Mouse (Mus musculus) neural tube, embryonic 12.5 days (tissue): ENCODE data around the gene Rpl36al. TPM values are rescaled to one million over a fixed set of nuclear protein-coding genes. Genes with fewer than 3 reads are reported as not detected.

Experiments used
- ATAC-seq: fragments of 200-750 bp; cut with Nextera tagmentation; 2 replicates; pipeline ENCODE4 v1.8.0; 2017; ENCODE audit warnings: low read depth, mild to moderate bottlenecking, moderate TSS enrichment, moderate library complexity; ENCODE audit not compliant: low FRiP score
- H3K27ac ChIP-seq: fragments of 300-500 bp; sonication (generic); 2 replicates; pipeline ENCODE4 v1.5.1; 2016
- H3K27me3 ChIP-seq: fragments of 300-500 bp; sonication (generic); replicated peaks from 2 replicates; pipeline ENCODE4 v1.6.1; 2016; ENCODE audit warnings: mild to moderate bottlenecking
- H3K36me3 ChIP-seq: fragments of 300-500 bp; sonication (generic); 2 replicates; pipeline ENCODE4 v1.6.1; 2016; ENCODE audit warnings: mild to moderate bottlenecking
- H3K4me1 ChIP-seq: fragments of 300-500 bp; sonication (generic); 2 replicates; pipeline ENCODE4 v1.6.1; 2016
- H3K4me2 ChIP-seq: fragments of 300-500 bp; sonication (generic); replicated peaks from 2 replicates; pipeline ENCODE4 v1.6.1; 2016; ENCODE audit warnings: mild to moderate bottlenecking
- H3K4me3 ChIP-seq: fragments of 300-500 bp; sonication (generic); 2 replicates; pipeline ENCODE4 v1.5.1; 2016
- H3K9ac ChIP-seq: fragments of 300-500 bp; sonication (generic); 2 replicates; pipeline ENCODE4 v1.6.1; 2016; ENCODE audit warnings: mild to moderate bottlenecking
- H3K9me3 ChIP-seq: fragments of 300-500 bp; sonication (generic); 2 replicates; pipeline ENCODE4 v1.6.1; 2016; ENCODE audit warnings: mild to moderate bottlenecking
- WGBS: fragments of 180-500 bp; shearing (Covaris S2); methylation state at CpG from one replicate; pipeline ENCODE4 v1.1.7; 2016; 5-methylcytosine and 5-hydroxymethylcytosine counted together
- polyA plus RNA-seq: library from polyadenylated mRNA; unstranded; fragments of >200 nt; fragmentation: Nextera tagmentation; extraction: Ambion mirVana; gene quantifications from 2 replicates; pipeline ENCODE4 v1.2.1, GENCODE M21; 2016

Rpl36al gene
- 443 and 444 TPM in 2 replicates for polyA plus RNA-seq

GRCm38 (mm10) chr12:69183583-69184308 is at the start of gene Rpl36al, which contains the start of gene Mgat2:
Gene Rpl36al (minus strand): TSS chr12:69184083.
Gene Mgat2 (plus strand): TSS chr12:69184157.
- Histone ChIP-seq H3K4me1 (peaks cover 22% of the 10 kb centered on the region), H3K9me3 (no peaks in the 10 kb centered on the region)
- WGBS = under 1% methylated on average over 84 of the region's 84 CpGs

GRCm38 (mm10) chr12:69229251-69229650 is 45.4 kb upstream of the Rpl36al start:
- Histone ChIP-seq H3K36me3 (no peaks in the 10 kb centered on the region), H3K4me1 (no peaks in the 10 kb centered on the region), H3K27me3 (no peaks in the 10 kb centered on the region), H3K4me3 (no peak overlapping the region), H3K9me3 (no peaks in the 10 kb centered on the region), H3K4me2 (no peak overlapping the region), H3K27ac (no peak overlapping the region), H3K9ac (no peak overlapping the region)
- ATAC-seq = no peak
- WGBS = 65% methylated on average over 2 of the region's 2 CpGs

More at GRCm38 (mm10) chr12:69183583-69184308, at the start of gene Rpl36al, which contains the start of gene Mgat2:
- Histone ChIP-seq H3K4me2 (peak within 1 kb of the TSS; percentile 96), H3K4me3 (peak within 1 kb of the TSS; percentile 86), H3K9ac (peak within 1 kb of the TSS; percentile 95), H3K27me3 (no peaks in the 10 kb centered on the region), H3K27ac (peak within 1 kb of the TSS; percentile 75; the same call in 1 of the 2 replicates), H3K36me3 (peaks cover 18% of the 10 kb centered on the region)
- peak; percentile 99 for ATAC-seq

- H3K4me2 ChIP-seq = peak within 1 kb of the TSS; percentile 63
- peak within 1 kb of the TSS; percentile 47 for H3K4me3 ChIP-seq
- no peaks in the 10 kb centered on the region for H3K4me1 ChIP-seq
- H3K27ac ChIP-seq = no peak within 1 kb of the TSS
- ATAC-seq = peak; percentile 92
- H3K36me3 ChIP-seq = no peaks in the 10 kb centered on the region
- no peaks in the 10 kb centered on the region for H3K27me3 ChIP-seq
- peak within 1 kb of the TSS; percentile 18 for H3K9ac ChIP-seq
- no peaks in the 10 kb centered on the region for H3K9me3 ChIP-seq
- WGBS = under 1% methylated on average over 37 of the region's 37 CpGs
These were observed 44.0 kb upstream of the Rpl36al start, which contains the start of gene Pole2 for GRCm38 (mm10) chr12:69227776-69228466. Gene Pole2 (minus strand): TSS chr12:69228195.

GRCm38 (mm10) chr12:69220613-69221277 is 36.9 kb upstream of the Rpl36al start:
- no peaks in the 10 kb centered on the region for H3K4me1 ChIP-seq
- H3K4me2 ChIP-seq = no peak overlapping the region
- H3K27ac ChIP-seq = no peak overlapping the region
- ATAC-seq = no peak
- H3K27me3 ChIP-seq = no peaks in the 10 kb centered on the region
- WGBS = 92% methylated on average over 19 of the region's 19 CpGs
- H3K9ac ChIP-seq = no peak overlapping the region
- no peaks in the 10 kb centered on the region for H3K9me3 ChIP-seq
- no peak overlapping the region for H3K4me3 ChIP-seq
- peaks cover 15% of the 10 kb centered on the region; the same call in 1 of the 2 replicates for H3K36me3 ChIP-seq

- no peak for ATAC-seq
- Histone ChIP-seq H3K27me3 (no peaks in the 10 kb centered on the region), H3K9me3 (no peaks in the 10 kb centered on the region), H3K36me3 (peaks cover 24% of the 10 kb centered on the region; the same call in 1 of the 2 replicates), H3K4me1 (no peaks in the 10 kb centered on the region), H3K4me2 (no peak overlapping the region), H3K27ac (no peak overlapping the region), H3K4me3 (no peak overlapping the region), H3K9ac (no peak overlapping the region)
- 94% methylated on average over 7 of the region's 7 CpGs for WGBS
These were observed 32.7 kb upstream of the Rpl36al start for GRCm38 (mm10) chr12:69216587-69216986.

- Histone ChIP-seq H3K9ac (no peak overlapping the region), H3K9me3 (no peaks in the 10 kb centered on the region), H3K36me3 (peaks cover 17% of the 10 kb centered on the region; the same call in 1 of the 2 replicates), H3K4me3 (no peak overlapping the region), H3K4me1 (no peaks in the 10 kb centered on the region), H3K27ac (no peak overlapping the region), H3K27me3 (no peaks in the 10 kb centered on the region), H3K4me2 (no peak overlapping the region)
- ATAC-seq = no peak
- WGBS = 93% methylated on average over 3 of the region's 3 CpGs
These were observed 31.3 kb upstream of the Rpl36al start for GRCm38 (mm10) chr12:69215000-69215785.

- H3K27ac ChIP-seq = no peak overlapping the region
- H3K4me1 ChIP-seq = no peaks in the 10 kb centered on the region
- no peak overlapping the region for H3K4me3 ChIP-seq
- H3K4me2 ChIP-seq = no peak overlapping the region
- H3K27me3 ChIP-seq = no peaks in the 10 kb centered on the region
- 90% methylated on average over 7 of the region's 7 CpGs for WGBS
- no peak overlapping the region for H3K9ac ChIP-seq
- no peak for ATAC-seq
- H3K36me3 ChIP-seq = peaks cover 13% of the 10 kb centered on the region; the same call in 1 of the 2 replicates
- H3K9me3 ChIP-seq = no peaks in the 10 kb centered on the region
These were observed 30.5 kb upstream of the Rpl36al start for GRCm38 (mm10) chr12:69214393-69214792.

- Histone ChIP-seq H3K27me3 (no peaks in the 10 kb centered on the region), H3K9me3 (no peaks in the 10 kb centered on the region), H3K9ac (no peak overlapping the region), H3K36me3 (peaks cover 9% of the 10 kb centered on the region; the same call in 1 of the 2 replicates), H3K4me3 (no peak overlapping the region), H3K27ac (no peak overlapping the region), H3K4me2 (no peak overlapping the region), H3K4me1 (no peaks in the 10 kb centered on the region)
- 95% methylated on average over 13 of the region's 13 CpGs for WGBS
- no peak for ATAC-seq
These were observed 29.4 kb upstream of the Rpl36al start for GRCm38 (mm10) chr12:69213186-69213777.

GRCm38 (mm10) chr12:69211057-69211456 is 27.2 kb upstream of the Rpl36al start:
- Histone ChIP-seq H3K4me3 (no peak overlapping the region), H3K36me3 (peaks cover 14% of the 10 kb centered on the region), H3K27me3 (no peaks in the 10 kb centered on the region), H3K4me1 (no peaks in the 10 kb centered on the region), H3K27ac (no peak overlapping the region), H3K9me3 (no peaks in the 10 kb centered on the region), H3K4me2 (no peak overlapping the region), H3K9ac (no peak overlapping the region)
- WGBS = 87% methylated on average over 5 of the region's 5 CpGs
- ATAC-seq = no peak

GRCm38 (mm10) chr12:69210056-69210979 is 26.4 kb upstream of the Rpl36al start:
- no peak for ATAC-seq
- no peak overlapping the region for H3K9ac ChIP-seq
- no peaks in the 10 kb centered on the region for H3K27me3 ChIP-seq
- no peak overlapping the region for H3K4me3 ChIP-seq
- WGBS = 88% methylated on average over 18 of the region's 18 CpGs
- H3K4me1 ChIP-seq = no peaks in the 10 kb centered on the region
- peaks cover 14% of the 10 kb centered on the region for H3K36me3 ChIP-seq
- no peaks in the 10 kb centered on the region for H3K9me3 ChIP-seq
- H3K4me2 ChIP-seq = no peak overlapping the region
- H3K27ac ChIP-seq = no peak overlapping the region
